Mouse (Mus musculus): ENCODE measurements around the gene Ino80e. TPM values are rescaled to one million over a fixed set of nuclear protein-coding genes. Genes with fewer than 3 reads are reported as not detected.

The Ino80e gene
- total RNA-seq (2023), result 10 to 100 TPM; 52.2 to 66.3 TPM

GRCm38 (mm10) chr7:126862147-126862784, at the start of gene Ino80e:
Gene Ino80e, minus strand, starts transcription at chr7:126862377.

GRCm38 (mm10) chr7:126884286-126885164, 22.3 kb upstream of the Ino80e start, which contains the start of gene Taok2:
Gene Taok2, minus strand, starts transcription at chr7:126884703.

GRCm38 (mm10) chr7:126861429-126862130, 597 bp downstream of the Ino80e start, which contains the start of gene Hirip3:
Gene Hirip3, plus strand, starts transcription at chr7:126861972.

GRCm38 (mm10) chr7:126847116-126847420, 15.1 kb downstream of the Ino80e start, which contains the start of gene Doc2a:
Gene Doc2a, plus strand, starts transcription at chr7:126847416.

GRCm38 (mm10) chr7:126831539-126831938, 30.6 kb downstream of the Ino80e start, which contains the start of gene 4930451I11Rik:
Gene 4930451I11Rik, minus strand, starts transcription at chr7:126831639.

Other genes with a start within 250 kb of the Ino80e start
- 10 to 100 TPM; 83.7 to 95.7 TPM for gene Nupr1, start 231.5 kb downstream of the Ino80e start, total RNA-seq (2023)
- gene Sgf29, start 213.1 kb downstream of the Ino80e start, total RNA-seq (2023), result 10 to 100 TPM; 31.8 to 41.5 TPM
- gene Sult1a1, start 185.9 kb downstream of the Ino80e start, total RNA-seq (2023), result 1 to 10 TPM; 5.7 to 6.0 TPM
- 100 to 1,000 TPM; 104 to 129 TPM for gene Bola2, start 167.0 kb downstream of the Ino80e start, total RNA-seq (2023)
- gene Slx1b, start 166.6 kb downstream of the Ino80e start, total RNA-seq (2023), result 10 to 100 TPM; 12.0 to 12.3 TPM
- 1,000 to 10,000 TPM; 1,489 to 1,521 TPM for gene Coro1a, start 154.6 kb downstream of the Ino80e start, total RNA-seq (2023)
- gene Mapk3, start 102.8 kb downstream of the Ino80e start, total RNA-seq (2023), result 100 to 1,000 TPM; 148 to 156 TPM
- gene Gdpd3, start 96.0 kb downstream of the Ino80e start, total RNA-seq (2023), result 10 to 100 TPM; 22.0 to 22.2 TPM
- 100 to 1,000 TPM; 256 to 258 TPM for gene Ypel3, start 85.4 kb downstream of the Ino80e start, total RNA-seq (2023)
- 1 to 10 TPM; 6.9 to 8.2 TPM for gene Tbx6, start 80.9 kb downstream of the Ino80e start, total RNA-seq (2023)
- gene Ppp4c, start 69.9 kb downstream of the Ino80e start, total RNA-seq (2023), result 100 to 1,000 TPM; 218 to 242 TPM
- gene Fam57b, start 64.7 kb downstream of the Ino80e start, total RNA-seq (2023), result not detected
- not detected for gene 4930451I11Rik, start 30.7 kb downstream of the Ino80e start, total RNA-seq (2023)
- not detected for gene Doc2a, start 15.0 kb downstream of the Ino80e start, total RNA-seq (2023)
- 10 to 100 TPM in 1 of 2 experiments, 1 to 10 TPM in 1; 5.0 to 14.0 TPM for gene Hirip3, start 405 bp downstream of the Ino80e start, total RNA-seq (2023)
- gene Taok2, start 22.3 kb upstream of the Ino80e start, total RNA-seq (2023), result 10 to 100 TPM; 71.6 to 71.9 TPM
- 10 to 100 TPM; 63.5 to 71.0 TPM for gene Tmem219, start 60.5 kb upstream of the Ino80e start, total RNA-seq (2023)
- 10 to 100 TPM; 31.5 to 32.7 TPM for gene Kctd13, start 66.5 kb upstream of the Ino80e start, total RNA-seq (2023)
- not detected for gene Asphd1, start 87.2 kb upstream of the Ino80e start, total RNA-seq (2023)
- gene Sez6l2, start 88.2 kb upstream of the Ino80e start, total RNA-seq (2023), result 1 to 10 TPM; 2.2 to 4.1 TPM
- 10 to 100 TPM; 84.1 to 92.1 TPM for gene Cdipt, start 113.5 kb upstream of the Ino80e start, total RNA-seq (2023)
- gene Cdiptos, start 113.7 kb upstream of the Ino80e start, total RNA-seq (2023), result 1 to 10 TPM; 3.5 to 3.7 TPM
- 100 to 1,000 TPM; 116 to 123 TPM for gene Mvp, start 152.2 kb upstream of the Ino80e start, total RNA-seq (2023)
- gene Pagr1b, start 154.1 kb upstream of the Ino80e start, total RNA-seq (2023), result 1 to 10 TPM in 1 of 2 experiments, not detected in 1; 9.0 TPM
- gene Pagr1a, start 155.0 kb upstream of the Ino80e start, total RNA-seq (2023), result 10 to 100 TPM in 1 of 2 experiments, 1 to 10 TPM in 1; 2.2 to 14.5 TPM
- gene Gm42742, start 158.7 kb upstream of the Ino80e start, total RNA-seq (2023), result 10 to 100 TPM; 29.0 to 34.8 TPM
- 1 to 10 TPM; 1.3 TPM for gene Prrt2, start 158.8 kb upstream of the Ino80e start, total RNA-seq (2023)
- gene Maz, start 164.7 kb upstream of the Ino80e start, total RNA-seq (2023), result 100 to 1,000 TPM; 166 to 172 TPM
- 1 to 10 TPM; 1.7 to 2.3 TPM for gene Kif22, start 180.1 kb upstream of the Ino80e start, total RNA-seq (2023)
- under 1 TPM in 1 of 2 experiments, not detected in 1; 0.85 TPM for gene Zg16, start 225.0 kb upstream of the Ino80e start, total RNA-seq (2023)
- 10 to 100 TPM; 64.8 to 66.9 TPM for gene AI467606, start 229.0 kb upstream of the Ino80e start, total RNA-seq (2023)